Mouse (Mus musculus) small intestine, adult 2 months (tissue): ENCODE results near the gene Spsb2.

Experiments used
- CTCF ChIP-seq: fragments of 200-500 bp; IDR thresholded peaks from 2 replicates; pipeline ENCODE4 v1.5.1; 2012; ENCODE audit warnings: low read depth, mild to moderate bottlenecking, control low read depth, inconsistent platforms, low read length, moderate library complexity, mixed read lengths; ENCODE audit not compliant: insufficient replicate concordance, insufficient read length; ENCODE audit errors: extremely low read depth
- POLR2A ChIP-seq: fragments of 200-500 bp; IDR thresholded peaks from 2 replicates; pipeline ENCODE4 v1.6.1; 2012; ENCODE audit warnings: low read depth, mild to moderate bottlenecking, control low read depth, inconsistent platforms, low read length, moderate library complexity

DNA sequence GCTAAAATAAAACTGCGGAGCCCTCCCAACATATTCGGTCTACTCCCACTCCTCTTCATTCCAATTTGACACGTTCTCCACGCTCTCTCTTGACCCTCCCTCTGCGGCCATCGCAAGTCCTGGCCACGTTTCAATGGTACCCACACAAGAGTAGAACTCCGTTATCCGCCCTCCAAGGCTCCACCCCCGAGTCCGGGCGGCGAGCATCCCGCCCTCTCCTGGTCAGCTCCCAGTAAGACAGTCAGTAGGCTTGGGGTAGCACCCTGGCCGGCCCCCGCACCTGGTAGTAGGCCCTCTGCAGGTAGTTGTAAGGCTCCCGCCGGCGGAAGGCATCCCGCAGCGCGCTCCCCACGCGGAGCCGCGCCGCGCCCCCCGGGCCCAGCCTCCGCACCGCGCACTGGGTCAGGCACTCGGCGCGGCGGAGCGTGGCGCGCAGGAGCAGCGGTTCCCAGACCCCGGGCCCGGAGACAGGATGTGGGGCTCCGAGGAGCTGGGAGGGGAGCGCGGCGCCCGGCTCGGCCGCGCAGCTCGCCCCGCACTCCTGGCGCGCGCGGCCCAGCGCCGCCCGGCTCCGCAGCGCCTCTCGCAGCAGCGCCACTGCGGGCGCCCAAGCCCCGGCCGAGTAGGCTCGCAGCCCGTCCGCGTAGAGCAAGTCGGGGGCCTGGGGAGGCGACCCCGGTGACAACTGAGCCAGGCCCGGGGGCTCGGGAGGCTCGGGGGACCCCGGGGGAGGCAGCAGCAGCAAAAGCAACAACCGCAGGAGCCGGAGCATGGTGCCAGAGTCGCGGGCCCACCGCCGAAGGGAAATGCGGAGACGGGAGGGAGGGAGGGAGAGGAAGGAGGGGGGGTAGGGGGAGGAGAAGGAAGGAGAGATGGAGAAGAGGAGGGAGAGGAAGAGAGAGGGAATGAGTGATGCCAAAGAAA, 48.7 kb downstream of the Spsb2 start, which contains the start of gene P3h3:
- TF ChIP-seq POLR2A = no peak
- TF ChIP-seq CTCF = peak; percentile 65; the same call in 1 of the 2 replicates
